Mouse (Mus musculus) hindbrain, embryonic 14.5 days (tissue): ENCODE results near the gene Psmd12. TPM values are rescaled to one million over a fixed set of nuclear protein-coding genes. Genes with fewer than 3 reads are reported as not detected.
"Not testable (repeated sequence)": the region's sequence is repeated elsewhere in the genome, so short reads cannot be mapped to it uniquely, and the experiment has no call there.

Experiments used
- ATAC-seq: fragments of 200-750 bp; cut with Nextera tagmentation; 2 replicates; pipeline ENCODE4 v1.8.0; 2017; ENCODE audit warnings: moderate number of reproducible peaks, mild to moderate bottlenecking, moderate TSS enrichment, moderate library complexity; ENCODE audit not compliant: low FRiP score
- DNase-seq: peaks from one replicate; pipeline ENCODE4 v3.0.0-alpha.2; 2015; ENCODE audit warnings: low spot score
- H3K27ac ChIP-seq: fragments of 300-500 bp; sonication (generic); 2 replicates; pipeline ENCODE4 v1.5.1; 2014; ENCODE audit warnings: mild to moderate bottlenecking, moderate library complexity
- H3K27me3 ChIP-seq: fragments of 300-500 bp; sonication (generic); 2 replicates; pipeline ENCODE4 v1.6.1; 2014; ENCODE audit warnings: mild to moderate bottlenecking, low read length, mixed read lengths; ENCODE audit not compliant: control insufficient read depth, insufficient read depth
- H3K36me3 ChIP-seq: fragments of 300-500 bp; sonication (generic); replicated peaks from 2 replicates; pipeline ENCODE4 v1.6.1; 2014; ENCODE audit not compliant: control insufficient read depth, insufficient read depth
- H3K4me1 ChIP-seq: fragments of 300-500 bp; sonication (generic); replicated peaks from 2 replicates; pipeline ENCODE4 v1.6.1; 2014; ENCODE audit warnings: antibody characterized with exemption, low read length, mixed read lengths; ENCODE audit not compliant: control insufficient read depth, insufficient read depth
- H3K4me2 ChIP-seq: fragments of 300-500 bp; sonication (generic); replicated peaks from 2 replicates; pipeline ENCODE4 v1.6.1; 2014; ENCODE audit warnings: mild to moderate bottlenecking, moderate library complexity
- H3K4me3 ChIP-seq: fragments of 300-500 bp; sonication (generic); replicated peaks from 2 replicates; pipeline ENCODE4 v1.5.1; 2014; ENCODE audit warnings: mild to moderate bottlenecking, low read length
- H3K9ac ChIP-seq: fragments of 300-500 bp; sonication (generic); 2 replicates; pipeline ENCODE4 v1.6.1; 2014
- H3K9me3 ChIP-seq: fragments of 300-500 bp; sonication (generic); 2 replicates; pipeline ENCODE4 v1.6.1; 2016; ENCODE audit warnings: low read length; ENCODE audit not compliant: control insufficient read depth
- WGBS: fragments of 180-500 bp; shearing (Covaris S2); extraction: QIAGEN DNeasy Blood & Tissue Kit; methylation state at CpG from one replicate; pipeline ENCODE4 v1.1.7; 2014; 5-methylcytosine and 5-hydroxymethylcytosine counted together
- polyA plus RNA-seq: library from polyadenylated mRNA; unstranded; fragments of >200 nt; fragmentation: Nextera tagmentation; extraction: Ambion mirVana; gene quantifications from 2 replicates; pipeline ENCODE4 v1.2.1, GENCODE M21; 2014

Psmd12 gene
- polyA plus RNA-seq, 1 experiment from 2014 or later, result 159 TPM

- WGBS, result 92% methylated on average over 3 of the region's 3 CpGs
- no peak for DNase-seq
- H3K9ac ChIP-seq, result no peak overlapping the region
Measured at GRCm38 (mm10) chr11:107484341-107484740, 5.1 kb downstream of the Psmd12 start.

GRCm38 (mm10) chr11:107502801-107503200, 23.5 kb downstream of the Psmd12 start:
- WGBS, result 87% methylated on average over 8 of the region's 8 CpGs
- H3K27me3 ChIP-seq, result no peaks in the 10 kb centered on the region
- no peak overlapping the region for H3K9ac ChIP-seq
- ATAC-seq, result no peak
- no peak overlapping the region for H3K4me2 ChIP-seq
- no peak overlapping the region for H3K27ac ChIP-seq
- peaks cover 22% of the 10 kb centered on the region for H3K36me3 ChIP-seq
- H3K9me3 ChIP-seq, result no peaks in the 10 kb centered on the region
- no peaks in the 10 kb centered on the region for H3K4me1 ChIP-seq
- H3K4me3 ChIP-seq, result no peak overlapping the region
- no peak for DNase-seq

More at GRCm38 (mm10) chr11:107484341-107484740, 5.1 kb downstream of the Psmd12 start:
- no peak overlapping the region for H3K4me2 ChIP-seq
- H3K27me3 ChIP-seq, result no peaks in the 10 kb centered on the region
- no peak overlapping the region for H3K27ac ChIP-seq
- H3K4me3 ChIP-seq, result no peak overlapping the region
- H3K4me1 ChIP-seq, result peaks cover 18% of the 10 kb centered on the region
- no peaks in the 10 kb centered on the region for H3K9me3 ChIP-seq
- peaks cover 50% of the 10 kb centered on the region for H3K36me3 ChIP-seq
- no peak for ATAC-seq

- WGBS, result 94% methylated on average over 3 of the region's 4 CpGs
- not testable (repeated sequence) for H3K9ac ChIP-seq, ATAC-seq, H3K36me3 ChIP-seq, H3K9me3 ChIP-seq, DNase-seq, H3K27me3 ChIP-seq, H3K4me2 ChIP-seq, H3K4me3 ChIP-seq, H3K27ac ChIP-seq, H3K4me1 ChIP-seq
Measured at GRCm38 (mm10) chr11:107504364-107504763, 25.1 kb downstream of the Psmd12 start.

GRCm38 (mm10) chr11:107506260-107506659, 27.0 kb downstream of the Psmd12 start:
- Histone ChIP-seq H3K27me3 (peaks cover 3% of the 10 kb centered on the region; the same call in 1 of the 2 replicates), H3K9me3 (no peaks in the 10 kb centered on the region), H3K4me1 (peaks cover 12% of the 10 kb centered on the region), H3K9ac (no peak overlapping the region), H3K27ac (no peak overlapping the region), H3K4me3 (no peak overlapping the region), H3K36me3 (no peaks in the 10 kb centered on the region), H3K4me2 (no peak overlapping the region)
- WGBS, result 55% methylated on average over 1 of the region's 1 CpGs
- DNase-seq, result no peak
- no peak for ATAC-seq

- Histone ChIP-seq H3K9me3 (no peaks in the 10 kb centered on the region), H3K27ac (no peak overlapping the region), H3K9ac (no peak overlapping the region), H3K4me1 (peaks cover 16% of the 10 kb centered on the region), H3K36me3 (no peaks in the 10 kb centered on the region), H3K27me3 (peaks cover 3% of the 10 kb centered on the region; the same call in 1 of the 2 replicates), H3K4me3 (no peak overlapping the region), H3K4me2 (peak overlapping the region; percentile 29)
- 0 out of 2 replicates have a peak, but pooled peaks have one; percentile 37 for ATAC-seq
- peak; percentile 39 for DNase-seq
- 16% methylated on average over 11 of the region's 11 CpGs for WGBS
Measured at GRCm38 (mm10) chr11:107509631-107510338, 30.5 kb downstream of the Psmd12 start.

- Histone ChIP-seq H3K9ac (no peak overlapping the region), H3K4me3 (no peak overlapping the region), H3K4me1 (peaks cover 16% of the 10 kb centered on the region), H3K9me3 (no peaks in the 10 kb centered on the region), H3K27me3 (peaks cover 3% of the 10 kb centered on the region; the same call in 1 of the 2 replicates), H3K36me3 (no peaks in the 10 kb centered on the region), H3K27ac (no peak overlapping the region), H3K4me2 (peak overlapping the region; percentile 26)
- DNase-seq, result no peak
- WGBS, result 6% methylated on average over 18 of the region's 18 CpGs
- no peak for ATAC-seq
Measured at GRCm38 (mm10) chr11:107510362-107511269, 31.3 kb downstream of the Psmd12 start.

- 51% methylated on average over 5 of the region's 5 CpGs for WGBS
- not testable (repeated sequence) for H3K36me3 ChIP-seq, H3K9me3 ChIP-seq, H3K4me2 ChIP-seq, H3K27ac ChIP-seq, H3K9ac ChIP-seq, ATAC-seq, H3K27me3 ChIP-seq, H3K4me3 ChIP-seq
- H3K4me1 ChIP-seq, result peaks cover 16% of the 10 kb centered on the region
- DNase-seq, result peak; percentile 82
Measured at GRCm38 (mm10) chr11:107511954-107512353, 32.7 kb downstream of the Psmd12 start.

- Histone ChIP-seq H3K4me1 (peaks cover 16% of the 10 kb centered on the region), H3K9ac (no peak overlapping the region), H3K27ac (no peak overlapping the region), H3K36me3 (no peaks in the 10 kb centered on the region), H3K4me2 (no peak overlapping the region), H3K4me3 (no peak overlapping the region), H3K9me3 (no peaks in the 10 kb centered on the region), H3K27me3 (peaks cover 3% of the 10 kb centered on the region; the same call in 1 of the 2 replicates)
- 69% methylated on average over 10 of the region's 10 CpGs for WGBS
- ATAC-seq (no peak; the same call in 1 of the 2 replicates), DNase-seq (no peak)
Measured at GRCm38 (mm10) chr11:107513047-107513446, 33.8 kb downstream of the Psmd12 start.

GRCm38 (mm10) chr11:107516387-107516786, 37.1 kb downstream of the Psmd12 start:
- no peak for ATAC-seq
- no peak for DNase-seq
- no peaks in the 10 kb centered on the region for H3K36me3 ChIP-seq
- H3K27me3 ChIP-seq, result no peaks in the 10 kb centered on the region
- WGBS, result 87% methylated on average over 2 of the region's 2 CpGs
- no peak overlapping the region for H3K27ac ChIP-seq
- no peaks in the 10 kb centered on the region for H3K9me3 ChIP-seq
- H3K4me2 ChIP-seq, result no peak overlapping the region
- H3K4me1 ChIP-seq, result 0 out of 2 replicates have a peak, but pooled peaks cover 3% of the 10 kb centered on the region
- H3K9ac ChIP-seq, result no peak overlapping the region
- no peak overlapping the region for H3K4me3 ChIP-seq
